Mouse (Mus musculus) C2C12 (cell line): ENCODE results near the gene Map2. TPM values are rescaled to one million over a fixed set of nuclear protein-coding genes. Genes with fewer than 3 reads are reported as not detected.

Experiments used
- H3K27me3 ChIP-seq: one replicate; pipeline ENCODE4 v1.6.1; 2011; ENCODE audit not compliant: control insufficient read depth, insufficient read depth, insufficient read length
- H3K36me3 ChIP-seq: one replicate; pipeline ENCODE4 v1.6.1; 2011; ENCODE audit not compliant: control insufficient read depth, insufficient read depth
- H3K4me3 ChIP-seq: one replicate; pipeline ENCODE4 v1.5.1; 2011; ENCODE audit warnings: mild to moderate bottlenecking, control low read depth; ENCODE audit not compliant: poor library complexity, insufficient read depth, severe bottlenecking
- H3K79me2 ChIP-seq: one replicate; pipeline ENCODE4 v1.6.1; 2011; ENCODE audit not compliant: control insufficient read depth, insufficient read depth
- H3K79me3 ChIP-seq: one replicate; pipeline ENCODE4 v1.6.1; 2011; ENCODE audit warnings: low read depth, control low read depth
- H3ac ChIP-seq: one replicate; pipeline ENCODE3; 2011; ENCODE audit warnings: low read depth; ENCODE audit not compliant: control insufficient read depth, insufficient read length
- CEBPB ChIP-seq: IDR thresholded peaks from one replicate; pipeline ENCODE4 v1.6.1; 2011; ENCODE audit warnings: low read depth, mild to moderate bottlenecking, control low read depth, moderate library complexity
- CTCF ChIP-seq: IDR thresholded peaks from one replicate; pipeline ENCODE4 v1.5.1; 2011; ENCODE audit not compliant: control insufficient read depth, insufficient read depth, insufficient read length
- FOSL1 ChIP-seq: IDR thresholded peaks from one replicate; pipeline ENCODE4 v1.8.0; 2011; ENCODE audit warnings: mild to moderate bottlenecking, low read length; ENCODE audit not compliant: poor library complexity, insufficient read depth, severe bottlenecking
- MAX ChIP-seq: IDR thresholded peaks from one replicate; pipeline ENCODE4 v1.6.1; 2011; ENCODE audit warnings: mild to moderate bottlenecking, control low read depth
- MYOD1 ChIP-seq: IDR thresholded peaks from one replicate; pipeline ENCODE4 v1.6.1; 2011; ENCODE audit warnings: low read depth; ENCODE audit not compliant: control insufficient read depth, insufficient read length
- MYOG ChIP-seq: IDR thresholded peaks from one replicate; pipeline ENCODE4 v1.6.1; 2011; ENCODE audit not compliant: control insufficient read depth, insufficient read length; ENCODE audit errors: extremely low read depth
- USF1 ChIP-seq: IDR thresholded peaks from one replicate; pipeline ENCODE4 v1.6.1; 2011; ENCODE audit warnings: low read depth, mild to moderate bottlenecking, control low read depth, moderate library complexity
- polyA plus RNA-seq: library from polyadenylated mRNA; unstranded; fragments of >200 nt; fragmentation: generic; extraction: Trizol; gene quantifications from one replicate; pipeline ENCODE4 v1.2.1, GENCODE M21; 2012; ENCODE audit warnings: missing spikeins

Map2 gene
- polyA plus RNA-seq, 1 experiment: 0.73 TPM

- Histone ChIP-seq H3K4me3 (no peak overlapping the region), H3K79me2 (no peaks in the 10 kb centered on the region), H3K27me3 (no peaks in the 10 kb centered on the region), H3K79me3 (no peaks in the 10 kb centered on the region), H3ac (no peak overlapping the region), H3K36me3 (no peaks in the 10 kb centered on the region)
- no peak for TF ChIP-seq MYOD1
- TF ChIP-seq CTCF: no peak
- TF ChIP-seq USF1: no peak
- no peak for TF ChIP-seq MYOG
- no peak for TF ChIP-seq MAX
- TF ChIP-seq FOSL1: no peak
- no peak for TF ChIP-seq CEBPB
Measured at GRCm38 (mm10) chr1:66460850-66461249, 285.8 kb downstream of the Map2 start.

GRCm38 (mm10) chr1:66467821-66468703, 293.0 kb downstream of the Map2 start, which contains the start of gene Unc80:
TSS of gene Unc80 (plus strand) at chr1:66468367.
- Histone ChIP-seq H3K79me2 (no peaks in the 10 kb centered on the region), H3K27me3 (no peaks in the 10 kb centered on the region), H3K36me3 (no peaks in the 10 kb centered on the region), H3K4me3 (no peak within 1 kb of the TSS), H3ac (no peak within 1 kb of the TSS), H3K79me3 (no peaks in the 10 kb centered on the region)
- TF ChIP-seq CTCF: no peak
- no peak for TF ChIP-seq MAX
- no peak for TF ChIP-seq FOSL1
- no peak for TF ChIP-seq MYOG
- no peak for TF ChIP-seq CEBPB
- TF ChIP-seq USF1: no peak
- no peak for TF ChIP-seq MYOD1

GRCm38 (mm10) chr1:66468704-66469020, 293.6 kb downstream of the Map2 start:
- no peak for TF ChIP-seq CTCF
- TF ChIP-seq USF1: no peak
- no peak for TF ChIP-seq FOSL1
- TF ChIP-seq MYOG: no peak
- no peak for TF ChIP-seq MAX
- no peak for TF ChIP-seq CEBPB
- no peak for TF ChIP-seq MYOD1
- Histone ChIP-seq H3ac (no peak overlapping the region), H3K36me3 (no peaks in the 10 kb centered on the region), H3K4me3 (no peak overlapping the region), H3K27me3 (no peaks in the 10 kb centered on the region), H3K79me3 (no peaks in the 10 kb centered on the region), H3K79me2 (no peaks in the 10 kb centered on the region)

- TF ChIP-seq CTCF: no peak
- no peak for TF ChIP-seq MYOG
- no peak for TF ChIP-seq CEBPB
- TF ChIP-seq FOSL1: no peak
- TF ChIP-seq MYOD1: no peak
- no peak for TF ChIP-seq USF1
- TF ChIP-seq MAX: no peak
- no peaks in the 10 kb centered on the region for H3K79me3 ChIP-seq
- H3K36me3 ChIP-seq: no peaks in the 10 kb centered on the region
- H3K27me3 ChIP-seq: no peaks in the 10 kb centered on the region
- no peaks in the 10 kb centered on the region for H3K79me2 ChIP-seq
- no peak overlapping the region for H3K4me3 ChIP-seq
- no peak overlapping the region for H3ac ChIP-seq
Measured at GRCm38 (mm10) chr1:66482751-66483150, 307.7 kb downstream of the Map2 start.

Other genes with a start within 250 kb of the Map2 start
- not detected for gene Crygf, start 248.8 kb upstream of the Map2 start, polyA plus RNA-seq